Mouse (Mus musculus) testis, adult 2 months (tissue): ENCODE data around the gene Zfp282. TPM values are rescaled to one million over a fixed set of nuclear protein-coding genes. Genes with fewer than 3 reads are reported as not detected.

Experiments used
- H3K27ac ChIP-seq: fragments of 200-500 bp; 2 replicates; pipeline ENCODE4 v1.5.1; 2012; ENCODE audit warnings: low read depth, low read length; ENCODE audit not compliant: control insufficient read depth, insufficient read depth
- H3K27me3 ChIP-seq: fragments of 200-500 bp; 2 replicates; pipeline ENCODE4 v1.6.1; 2012; ENCODE audit warnings: mild to moderate bottlenecking, low read length, moderate library complexity; ENCODE audit not compliant: control insufficient read depth, insufficient read depth
- H3K36me3 ChIP-seq: fragments of 200-500 bp; 2 replicates; pipeline ENCODE4 v1.6.1; 2012; ENCODE audit warnings: mild to moderate bottlenecking, low read length; ENCODE audit not compliant: control insufficient read depth, insufficient read depth
- H3K4me1 ChIP-seq: fragments of 200-500 bp; 2 replicates; pipeline ENCODE4 v1.6.1; 2012; ENCODE audit warnings: low read length; ENCODE audit not compliant: control insufficient read depth, insufficient read depth
- H3K4me3 ChIP-seq: fragments of 200-500 bp; 2 replicates; pipeline ENCODE4 v1.5.1; 2012; ENCODE audit warnings: low read depth, mild to moderate bottlenecking, low read length, moderate library complexity, mixed read lengths; ENCODE audit not compliant: control insufficient read depth
- CTCF ChIP-seq: fragments of 200-500 bp; IDR thresholded peaks from 2 replicates; pipeline ENCODE4 v1.5.1; 2012; ENCODE audit warnings: low read depth, mild to moderate bottlenecking, inconsistent platforms, low read length, moderate library complexity; ENCODE audit not compliant: control insufficient read depth, insufficient read depth, insufficient replicate concordance
- POLR2A ChIP-seq: fragments of 200-500 bp; IDR thresholded peaks from 2 replicates; pipeline ENCODE4 v1.6.1; 2012; ENCODE audit warnings: low read depth, mild to moderate bottlenecking, inconsistent platforms, low read length, moderate library complexity; ENCODE audit not compliant: control insufficient read depth
- polyA plus RNA-seq: library from polyadenylated mRNA; depleted of rRNA; stranded (reverse); fragments of >200 nt; gene quantifications from 2 replicates; pipeline ENCODE4 v1.2.3, GENCODE M21; 2012

Gene Zfp282
- polyA plus RNA-seq, 1 experiment: 1.2 TPM

- Histone ChIP-seq H3K27me3 (no peaks in the 10 kb centered on the region), H3K4me1 (peaks cover 3% of the 10 kb centered on the region; the same call in 1 of the 2 replicates), H3K27ac (no peak overlapping the region), H3K36me3 (no peaks in the 10 kb centered on the region; the same call in 1 of the 2 replicates), H3K4me3 (no peak overlapping the region)
- no peak for TF ChIP-seq CTCF
- no peak for TF ChIP-seq POLR2A
Measured at GRCm38 (mm10) chr6:47917051-47917450, 40.0 kb downstream of the Zfp282 start.

- no peak overlapping the region for H3K4me3 ChIP-seq
- H3K36me3 ChIP-seq: no peaks in the 10 kb centered on the region; the same call in 1 of the 2 replicates
- TF ChIP-seq CTCF (no peak), POLR2A (no peak)
- peaks cover 3% of the 10 kb centered on the region; the same call in 1 of the 2 replicates for H3K4me1 ChIP-seq
- no peak overlapping the region for H3K27ac ChIP-seq
- H3K27me3 ChIP-seq: no peaks in the 10 kb centered on the region
Measured at GRCm38 (mm10) chr6:47918768-47919274, 41.8 kb downstream of the Zfp282 start.

GRCm38 (mm10) chr6:47919646-47920446 is 42.8 kb downstream of the Zfp282 start:
- H3K4me3 ChIP-seq: peak overlapping the region; percentile 99
- TF ChIP-seq CTCF (no peak), POLR2A (no peak)
- no peaks in the 10 kb centered on the region for H3K27me3 ChIP-seq
- peaks cover 3% of the 10 kb centered on the region; the same call in 1 of the 2 replicates for H3K4me1 ChIP-seq
- no peaks in the 10 kb centered on the region; the same call in 1 of the 2 replicates for H3K36me3 ChIP-seq
- H3K27ac ChIP-seq: peak overlapping the region; percentile 99

GRCm38 (mm10) chr6:47920447-47921340 is 43.7 kb downstream of the Zfp282 start, which contains the start of gene Zfp212:
TSS of gene Zfp212 (plus strand) at chr6:47920476.
- Histone ChIP-seq H3K27me3 (no peaks in the 10 kb centered on the region), H3K27ac (peak within 1 kb of the TSS; percentile 99), H3K4me1 (peaks cover 3% of the 10 kb centered on the region; the same call in 1 of the 2 replicates), H3K36me3 (no peaks in the 10 kb centered on the region; the same call in 1 of the 2 replicates), H3K4me3 (peak within 1 kb of the TSS; percentile 99)
- TF ChIP-seq POLR2A (peak; percentile 78), CTCF (peak; percentile 18; the same call in 1 of the 2 replicates)

- H3K27me3 ChIP-seq: no peaks in the 10 kb centered on the region
- peak overlapping the region; percentile 90 for H3K4me3 ChIP-seq
- peak overlapping the region; percentile 87 for H3K27ac ChIP-seq
- no peak for TF ChIP-seq CTCF
- TF ChIP-seq POLR2A: no peak
- H3K36me3 ChIP-seq: no peaks in the 10 kb centered on the region
- H3K4me1 ChIP-seq: peaks cover 11% of the 10 kb centered on the region
Measured at GRCm38 (mm10) chr6:47942461-47942860, 65.5 kb downstream of the Zfp282 start.

- peak overlapping the region; percentile 90 for H3K4me3 ChIP-seq
- TF ChIP-seq CTCF (peak; percentile 33; the same call in 1 of the 2 replicates), POLR2A (peak; percentile 66)
- peaks cover 11% of the 10 kb centered on the region for H3K4me1 ChIP-seq
- H3K27me3 ChIP-seq: no peaks in the 10 kb centered on the region
- H3K27ac ChIP-seq: peak overlapping the region; percentile 87
- no peaks in the 10 kb centered on the region for H3K36me3 ChIP-seq
Measured at GRCm38 (mm10) chr6:47943021-47943691, 66.2 kb downstream of the Zfp282 start.

- H3K27me3 ChIP-seq: no peaks in the 10 kb centered on the region
- H3K4me1 ChIP-seq: peaks cover 11% of the 10 kb centered on the region
- TF ChIP-seq CTCF: no peak
- TF ChIP-seq POLR2A: no peak
- peak overlapping the region; percentile 87 for H3K27ac ChIP-seq
- no peaks in the 10 kb centered on the region for H3K36me3 ChIP-seq
- peak overlapping the region; percentile 90 for H3K4me3 ChIP-seq
Measured at GRCm38 (mm10) chr6:47943721-47944120, 66.7 kb downstream of the Zfp282 start.
